7 mouse cellular contexts compared by ENCODE assay signal in the genomic region with DNA sequence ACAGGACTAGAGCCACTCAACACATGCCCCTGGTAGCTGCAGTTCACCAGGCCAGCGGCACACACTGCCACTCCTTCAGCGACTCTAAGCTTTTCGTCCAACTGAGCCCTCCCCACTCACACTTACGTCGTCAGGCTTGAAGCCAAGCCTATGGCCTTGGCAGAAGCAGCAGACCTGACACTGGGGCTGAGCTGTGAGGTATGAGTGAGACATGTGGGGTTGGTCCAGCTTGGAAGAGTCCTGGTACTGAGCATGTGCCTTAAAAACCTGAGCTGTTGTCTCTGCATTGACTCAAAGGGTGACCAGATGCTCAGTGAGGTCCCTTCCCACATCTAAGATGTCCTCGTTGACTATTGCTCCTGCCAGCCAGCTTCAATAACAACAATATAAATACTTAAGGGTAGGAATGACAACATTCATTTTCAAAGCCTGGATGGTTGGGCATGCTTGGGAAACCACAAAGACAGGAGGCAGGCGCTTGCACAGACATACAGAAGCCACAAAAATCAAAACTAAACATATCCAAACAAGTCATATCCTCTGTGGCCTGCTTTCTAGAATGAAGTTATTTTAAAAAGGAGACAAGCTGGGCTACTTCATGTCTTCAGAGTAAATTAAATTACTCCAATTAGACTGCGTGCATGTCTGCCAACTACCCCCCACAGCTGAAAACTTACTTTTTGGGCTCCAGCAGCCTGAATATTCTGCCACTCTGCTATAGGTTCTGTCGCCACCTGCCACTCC. TPM values are rescaled to one million over a fixed set of nuclear protein-coding genes. Genes with fewer than 3 reads are reported as not detected.
DNase-seq lines count a peak whose midpoint lies in the region; ATAC-seq lines count a peak whose summit lies in the region.

No protein-coding gene starts in this region.

- no peak overlapping the region for H3K9ac ChIP-seq in limb, embryonic 15.5 days
- H3K9ac ChIP-seq in embryonic facial prominence, embryonic 15.5 days = no peak overlapping the region

- peak; percentile 52; the same call in 1 of the 2 replicates for ATAC-seq in limb, embryonic 15.5 days (ENCODE audit: insufficient number of reproducible peaks, low FRiP score, low TSS enrichment, low read depth)
- ATAC-seq in embryonic facial prominence, embryonic 15.5 days (ENCODE audit: insufficient number of reproducible peaks, low FRiP score, low TSS enrichment, low read depth) = peak; percentile 66; the same call in 1 of the 2 replicates
- no peak for ATAC-seq in erythroid progenitor cell, adult 5-6 weeks (replicated peaks; ENCODE audit: low FRiP score, poor library complexity, severe bottlenecking)

- peaks cover 27% of the 10 kb centered on the region for H3K36me3 ChIP-seq in limb, embryonic 15.5 days
- H3K36me3 ChIP-seq in limb, embryonic 10.5 days = peaks cover 61% of the 10 kb centered on the region
- peaks cover 17% of the 10 kb centered on the region for H3K36me3 ChIP-seq in embryonic facial prominence, embryonic 15.5 days

- H3K27ac ChIP-seq in limb, embryonic 15.5 days = peak overlapping the region; percentile 59
- H3K27ac ChIP-seq in limb, embryonic 10.5 days = no peak overlapping the region
- H3K27ac ChIP-seq in embryonic facial prominence, embryonic 15.5 days (replicated peaks) = peak overlapping the region; percentile 60; the same call in 1 of the 2 replicates

- no peak overlapping the region for H3K4me3 ChIP-seq in limb, embryonic 15.5 days
- H3K4me3 ChIP-seq in limb, embryonic 10.5 days = no peak overlapping the region
- no peak overlapping the region for H3K4me3 ChIP-seq in embryonic facial prominence, embryonic 15.5 days (replicated peaks)

- H3K4me2 ChIP-seq in limb, embryonic 15.5 days = no peak overlapping the region
- H3K4me2 ChIP-seq in embryonic facial prominence, embryonic 15.5 days (replicated peaks) = no peak overlapping the region

- no peaks in the 10 kb centered on the region for H3K27me3 ChIP-seq in limb, embryonic 15.5 days
- no peaks in the 10 kb centered on the region for H3K27me3 ChIP-seq in limb, embryonic 10.5 days (ENCODE audit: low read depth, poor library complexity, severe bottlenecking)
- no peaks in the 10 kb centered on the region for H3K27me3 ChIP-seq in embryonic facial prominence, embryonic 15.5 days

- 78% methylated on average over 9 of the region's 9 CpGs for WGBS in limb, embryonic 15.5 days
- 90% methylated on average over 9 of the region's 9 CpGs for WGBS in limb, embryonic 10.5 days
- 68% methylated on average over 9 of the region's 9 CpGs for WGBS in embryonic facial prominence, embryonic 15.5 days

- no peaks in the 10 kb centered on the region for H3K9me3 ChIP-seq in limb, embryonic 15.5 days
- H3K9me3 ChIP-seq in limb, embryonic 10.5 days (replicated peaks) = no peaks in the 10 kb centered on the region
- no peaks in the 10 kb centered on the region for H3K9me3 ChIP-seq in embryonic facial prominence, embryonic 15.5 days (replicated peaks)

- DNase-seq in limb, embryonic 10.5 days (ENCODE audit: low spot score) = no peak
- peak; percentile 76 for DNase-seq in adrenal gland, postnatal 25 days
- peak; percentile 64 to 84 for DNase-seq in lung, postnatal 4 days
- DNase-seq in embryo, embryonic 10 days (ENCODE audit: low spot score) = no peak

- peaks cover 18% of the 10 kb centered on the region for H3K4me1 ChIP-seq in limb, embryonic 15.5 days
- H3K4me1 ChIP-seq in limb, embryonic 10.5 days = no peaks in the 10 kb centered on the region
- peaks cover 23% of the 10 kb centered on the region for H3K4me1 ChIP-seq in embryonic facial prominence, embryonic 15.5 days

RNA-seq across cellular contexts. Expression of gene Dguok, which starts 10.6 kb away (rescaled TPM):
- polyA plus RNA-seq in limb, embryonic 15.5 days (2015; fragmentation: Nextera tagmentation; extraction: Ambion mirVana) = 86.6 and 88.6 TPM in 2 replicates
- 58.0 and 69.5 TPM in 2 replicates for polyA plus RNA-seq in limb, embryonic 10.5 days (2016; fragmentation: Nextera tagmentation; extraction: Ambion mirVana)
- total RNA-seq in adrenal gland, postnatal 25 days (2021) = 50.2 and 56.8 TPM in 2 replicates
- polyA plus RNA-seq in embryonic facial prominence, embryonic 15.5 days (2015; fragmentation: Nextera tagmentation; extraction: Ambion mirVana) = 81.0 and 90.4 TPM in 2 replicates
- 26.0 and 58.4 TPM in 2 replicates for total RNA-seq in erythroid progenitor cell, adult 5-6 weeks (2015; ENCODE audit: low replicate concordance)
- 25.1 and 27.7 TPM in 2 replicates for total RNA-seq in erythroid progenitor cell, adult 5-6 weeks (2017; ENCODE audit: low replicate concordance)

RNA-seq across cellular contexts. Expression of gene Tet3, which starts 37.3 kb away (rescaled TPM):
- 57.1 and 59.5 TPM in 2 replicates for polyA plus RNA-seq in limb, embryonic 15.5 days (2015; fragmentation: Nextera tagmentation; extraction: Ambion mirVana)
- 40.1 and 42.7 TPM in 2 replicates for polyA plus RNA-seq in limb, embryonic 10.5 days (2016; fragmentation: Nextera tagmentation; extraction: Ambion mirVana)
- 38.5 and 52.6 TPM in 2 replicates for total RNA-seq in adrenal gland, postnatal 25 days (2021)
- polyA plus RNA-seq in embryonic facial prominence, embryonic 15.5 days (2015; fragmentation: Nextera tagmentation; extraction: Ambion mirVana) = 63.1 and 66.1 TPM in 2 replicates
- 33.5 and 46.5 TPM in 2 replicates for total RNA-seq in erythroid progenitor cell, adult 5-6 weeks (2015; ENCODE audit: low replicate concordance)
- total RNA-seq in erythroid progenitor cell, adult 5-6 weeks (2017; ENCODE audit: low replicate concordance) = 28.2 and 32.9 TPM in 2 replicates

RNA-seq across cellular contexts. Expression of gene Actg2, which starts 39.9 kb away (rescaled TPM):
- 9.5 and 12.7 TPM in 2 replicates for polyA plus RNA-seq in limb, embryonic 15.5 days (2015; fragmentation: Nextera tagmentation; extraction: Ambion mirVana)
- polyA plus RNA-seq in limb, embryonic 10.5 days (2016; fragmentation: Nextera tagmentation; extraction: Ambion mirVana) = 0.43 and 1.3 TPM in 2 replicates
- not detected in 2 replicates for total RNA-seq in adrenal gland, postnatal 25 days (2021)
- 19.5 and 20.9 TPM in 2 replicates for polyA plus RNA-seq in embryonic facial prominence, embryonic 15.5 days (2015; fragmentation: Nextera tagmentation; extraction: Ambion mirVana)
- total RNA-seq in erythroid progenitor cell, adult 5-6 weeks (2015; ENCODE audit: low replicate concordance) = not detected in 2 replicates
- not detected in 2 replicates for total RNA-seq in erythroid progenitor cell, adult 5-6 weeks (2017; ENCODE audit: low replicate concordance)

Comparison
In these comparisons a context has a peak if more than half of its experiments do, and no peak if none do; other contexts are left out.
1. DNase-seq: peak in adrenal gland, postnatal 25 days (single experiment) and lung, postnatal 4 days (2 of 2); none in limb, embryonic 10.5 days (single experiment) and embryo, embryonic 10 days (single experiment).